In genomic region chr11:103852590-103853283, GRCm38 (mm10) we compare ENCODE assay signal across 11 mouse cellular contexts.
DNase-seq lines count a peak whose midpoint lies in the region; ATAC-seq and TF ChIP-seq lines count a peak whose summit lies in the region.
"Had no signal": no experiment of that assay in that cellular context is flagged by ENCODE, and none has a peak within 500 bp of the region (broad histone marks: within the 10 kb centered on the region; RNA-seq: fewer than 3 reads in every experiment).

No protein-coding gene starts in this region.

- no peaks in the 10 kb centered on the region for H3K27me3 ChIP-seq in forebrain, postnatal 0 days (ENCODE audit: insufficient read depth, low read length)
- no peaks in the 10 kb centered on the region for H3K27me3 ChIP-seq in midbrain, embryonic 12.5 days

- no peak overlapping the region for H3K9ac ChIP-seq in forebrain, postnatal 0 days
- H3K9ac ChIP-seq in midbrain, embryonic 12.5 days (replicated peaks): no peak overlapping the region; the same call in 1 of the 2 replicates

- H3K36me3 ChIP-seq in forebrain, postnatal 0 days (ENCODE audit: insufficient read depth): peaks cover 15% of the 10 kb centered on the region
- peaks cover 10% of the 10 kb centered on the region; the same call in 1 of the 2 replicates for H3K36me3 ChIP-seq in midbrain, embryonic 12.5 days

- ATAC-seq in forebrain, postnatal 0 days: no peak; the same call in 1 of the 2 replicates
- ATAC-seq in midbrain, embryonic 12.5 days (ENCODE audit: low FRiP score, low read depth): peak; percentile 64; the same call in 1 of the 2 replicates
- no peak for ATAC-seq in megakaryocyte, adult 5-6 weeks (ENCODE audit: poor library complexity, severe bottlenecking)
- ATAC-seq: hindbrain, embryonic 16.5 days had no signal

- TF ChIP-seq CTCF in forebrain, postnatal 0 days (IDR thresholded peaks at IDR 0.05; ENCODE audit: low read depth): no peak

- H3K4me3 ChIP-seq in forebrain, postnatal 0 days (ENCODE audit: low read depth, low read length): no peak overlapping the region
- H3K4me3 ChIP-seq in midbrain, embryonic 12.5 days: no peak overlapping the region
- H3K4me3 ChIP-seq: myocyte had no signal

- peak; percentile 15 for DNase-seq in kidney, postnatal 10 days
- no peak for DNase-seq in kidney, postnatal 25 days
- DNase-seq in c-Kit-positive CD71-positive TER-119-negative erythroid progenitor cells, embryonic 14.5 days (ENCODE audit: low read depth): peak; percentile 36
- DNase-seq in forebrain, postnatal 0 days: peak; percentile 33
- no peak for DNase-seq in cerebellum, adult 11-12 months
- no peak for DNase-seq in urinary bladder, adult 2 months (ENCODE audit: low spot score)
- DNase-seq: kidney, postnatal 14 days had no signal

- no peak overlapping the region for H3K27ac ChIP-seq in forebrain, postnatal 0 days (ENCODE audit: low read depth, low read length)
- peak overlapping the region; percentile 82 for H3K27ac ChIP-seq in midbrain, embryonic 12.5 days (replicated peaks)

- no peak overlapping the region for H3K4me2 ChIP-seq in forebrain, postnatal 0 days (ENCODE audit: low read depth)
- H3K4me2 ChIP-seq in midbrain, embryonic 12.5 days (replicated peaks): no peak overlapping the region

- no peaks in the 10 kb centered on the region for H3K9me3 ChIP-seq in forebrain, postnatal 0 days (ENCODE audit: low read length)
- H3K9me3 ChIP-seq in midbrain, embryonic 12.5 days: no peaks in the 10 kb centered on the region

- peaks cover 7% of the 10 kb centered on the region for H3K4me1 ChIP-seq in forebrain, postnatal 0 days (ENCODE audit: insufficient read depth)
- peaks cover 30% of the 10 kb centered on the region for H3K4me1 ChIP-seq in midbrain, embryonic 12.5 days

- WGBS in forebrain, postnatal 0 days: 31% methylated on average over 16 of the region's 16 CpGs
- WGBS in midbrain, embryonic 12.5 days: 36% methylated on average over 16 of the region's 16 CpGs

Comparison
In these comparisons a context has a peak if more than half of its experiments do, and no peak if none do; other contexts are left out.
1. DNase-seq: peak in kidney, postnatal 10 days (single experiment), c-Kit-positive CD71-positive TER-119-negative erythroid progenitor cells, embryonic 14.5 days (single experiment) and forebrain, postnatal 0 days (single experiment); none in kidney, postnatal 25 days (0 of 2), cerebellum, adult 11-12 months (single experiment) and urinary bladder, adult 2 months (single experiment).